Mouse (Mus musculus): ENCODE data around the gene Zfp39.

DNA sequence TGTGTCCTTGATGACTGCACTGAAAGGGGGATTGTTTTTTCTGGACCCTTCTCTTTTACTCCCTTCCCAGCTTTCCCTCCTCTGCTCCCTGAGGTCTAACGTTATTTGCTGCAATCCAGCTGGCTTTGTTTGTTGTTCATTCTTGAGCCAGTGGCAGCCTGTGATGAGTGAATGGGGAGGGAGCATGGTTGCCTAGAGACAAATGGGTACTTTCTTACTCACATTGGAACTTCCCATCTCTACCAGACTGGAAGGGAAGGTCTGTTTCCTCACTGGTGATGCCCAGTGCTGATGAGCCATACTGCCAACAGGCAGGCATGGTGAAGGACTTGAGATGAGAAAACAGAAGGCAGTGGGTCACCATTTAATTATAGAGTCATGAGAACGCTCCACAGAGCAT, 54.3 kb downstream of the Zfp39 start:
- no peak for TF ChIP-seq CTCF (IDR thresholded peaks at IDR 0.05; ENCODE audit: extremely low read depth, insufficient read depth, insufficient read length, insufficient replicate concordance)
- TF ChIP-seq POLR2A (IDR thresholded peaks at IDR 0.05; ENCODE audit: low read depth, low read length), result no peak
